Mouse (Mus musculus) hindbrain, embryonic 15.5 days (tissue): ENCODE results near the gene Runx1. TPM values are rescaled to one million over a fixed set of nuclear protein-coding genes. Genes with fewer than 3 reads are reported as not detected.

Experiments used
- ATAC-seq: fragments of 200-750 bp; cut with Nextera tagmentation; 2 replicates; pipeline ENCODE4 v1.8.0; 2017; ENCODE audit warnings: low read depth, moderate number of reproducible peaks, moderate TSS enrichment; ENCODE audit not compliant: low FRiP score
- H3K27ac ChIP-seq: fragments of 300-500 bp; sonication (generic); replicated peaks from 2 replicates; pipeline ENCODE4 v1.5.1; 2015; ENCODE audit warnings: mild to moderate bottlenecking, inconsistent platforms
- H3K27me3 ChIP-seq: fragments of 300-500 bp; sonication (generic); 2 replicates; pipeline ENCODE4 v1.6.1; 2015; ENCODE audit warnings: control low read depth, inconsistent platforms
- H3K36me3 ChIP-seq: fragments of 300-500 bp; sonication (generic); 2 replicates; pipeline ENCODE4 v1.6.1; 2015; ENCODE audit warnings: control low read depth, inconsistent platforms
- H3K4me1 ChIP-seq: fragments of 300-500 bp; sonication (generic); replicated peaks from 2 replicates; pipeline ENCODE4 v1.6.1; 2015; ENCODE audit warnings: control low read depth, inconsistent platforms
- H3K4me2 ChIP-seq: fragments of 300-500 bp; sonication (generic); 2 replicates; pipeline ENCODE4 v1.6.1; 2015; ENCODE audit warnings: moderate library complexity, mild to moderate bottlenecking, inconsistent platforms
- H3K4me3 ChIP-seq: fragments of 300-500 bp; sonication (generic); 2 replicates; pipeline ENCODE4 v1.5.1; 2015; ENCODE audit warnings: mild to moderate bottlenecking, inconsistent platforms
- H3K9ac ChIP-seq: fragments of 300-500 bp; sonication (generic); 2 replicates; pipeline ENCODE4 v1.6.1; 2015; ENCODE audit warnings: inconsistent platforms
- H3K9me3 ChIP-seq: fragments of 300-500 bp; sonication (generic); 2 replicates; pipeline ENCODE4 v1.6.1; 2016; ENCODE audit warnings: control low read depth, inconsistent platforms
- WGBS: fragments of 180-500 bp; shearing (Covaris S2); methylation state at CpG from one replicate; pipeline ENCODE4 v1.1.7; 2015; 5-methylcytosine and 5-hydroxymethylcytosine counted together
- polyA plus RNA-seq: library from polyadenylated mRNA; unstranded; fragments of >200 nt; fragmentation: Nextera tagmentation; extraction: Ambion mirVana; gene quantifications from 2 replicates; pipeline ENCODE4 v1.2.1, GENCODE M21; 2015

The Runx1 gene
- polyA plus RNA-seq, 1 experiment from 2014 or later: 1.1 TPM

- 86% methylated on average over 4 of the region's 4 CpGs for WGBS
- H3K4me2 ChIP-seq: no peak overlapping the region
- H3K4me1 ChIP-seq: no peaks in the 10 kb centered on the region
- no peak overlapping the region for H3K9ac ChIP-seq
- no peak overlapping the region for H3K4me3 ChIP-seq
- no peak overlapping the region for H3K27ac ChIP-seq
- no peaks in the 10 kb centered on the region for H3K36me3 ChIP-seq
- no peak for ATAC-seq
- H3K9me3 ChIP-seq: no peaks in the 10 kb centered on the region
- no peaks in the 10 kb centered on the region for H3K27me3 ChIP-seq
Measured at GRCm38 (mm10) chr16:92587836-92588235, 238.1 kb downstream of the Runx1 start.

DNA sequence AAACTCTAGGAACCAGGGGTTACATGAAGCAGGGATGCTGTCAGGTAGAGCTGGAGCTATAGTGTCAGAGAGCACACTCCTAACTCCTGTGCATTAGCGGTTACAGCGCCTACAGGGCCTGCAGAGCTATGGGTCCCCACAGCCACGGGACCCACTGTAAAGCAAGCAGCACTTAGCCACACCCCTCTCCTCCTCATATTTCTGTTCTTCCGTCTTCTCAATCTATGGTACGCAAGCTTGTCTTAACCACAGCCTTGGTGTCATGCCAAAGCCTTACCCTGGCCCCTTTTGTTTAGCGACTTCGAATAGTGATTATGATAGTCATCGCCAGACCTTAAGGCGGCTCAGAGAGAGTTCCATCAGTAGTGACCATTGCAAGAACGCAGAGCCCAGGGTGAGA, 244.2 kb downstream of the Runx1 start:
- no peaks in the 10 kb centered on the region for H3K27me3 ChIP-seq
- H3K4me1 ChIP-seq: no peaks in the 10 kb centered on the region
- no peaks in the 10 kb centered on the region for H3K9me3 ChIP-seq
- H3K27ac ChIP-seq: no peak overlapping the region
- no peak overlapping the region for H3K4me2 ChIP-seq
- ATAC-seq: no peak
- no peak overlapping the region for H3K4me3 ChIP-seq
- H3K36me3 ChIP-seq: no peaks in the 10 kb centered on the region
- 89% methylated on average over 10 of the region's 10 CpGs for WGBS
- H3K9ac ChIP-seq: no peak overlapping the region

GRCm38 (mm10) chr16:92580981-92581380, 245.0 kb downstream of the Runx1 start:
- no peaks in the 10 kb centered on the region for H3K36me3 ChIP-seq
- no peaks in the 10 kb centered on the region for H3K27me3 ChIP-seq
- H3K27ac ChIP-seq: no peak overlapping the region
- no peaks in the 10 kb centered on the region for H3K4me1 ChIP-seq
- H3K4me2 ChIP-seq: no peak overlapping the region
- no peak overlapping the region for H3K4me3 ChIP-seq
- no peak for ATAC-seq
- no peaks in the 10 kb centered on the region for H3K9me3 ChIP-seq
- no peak overlapping the region for H3K9ac ChIP-seq
- 89% methylated on average over 10 of the region's 10 CpGs for WGBS

- Histone ChIP-seq H3K4me1 (no peaks in the 10 kb centered on the region), H3K36me3 (no peaks in the 10 kb centered on the region), H3K4me2 (no peak overlapping the region), H3K4me3 (no peak overlapping the region), H3K27me3 (no peaks in the 10 kb centered on the region), H3K9ac (no peak overlapping the region), H3K27ac (no peak overlapping the region), H3K9me3 (no peaks in the 10 kb centered on the region)
- WGBS: 79% methylated on average over 7 of the region's 7 CpGs
- ATAC-seq: peak; percentile 42; the same call in 1 of the 2 replicates
Measured at GRCm38 (mm10) chr16:92578915-92579653, 246.9 kb downstream of the Runx1 start.

DNA sequence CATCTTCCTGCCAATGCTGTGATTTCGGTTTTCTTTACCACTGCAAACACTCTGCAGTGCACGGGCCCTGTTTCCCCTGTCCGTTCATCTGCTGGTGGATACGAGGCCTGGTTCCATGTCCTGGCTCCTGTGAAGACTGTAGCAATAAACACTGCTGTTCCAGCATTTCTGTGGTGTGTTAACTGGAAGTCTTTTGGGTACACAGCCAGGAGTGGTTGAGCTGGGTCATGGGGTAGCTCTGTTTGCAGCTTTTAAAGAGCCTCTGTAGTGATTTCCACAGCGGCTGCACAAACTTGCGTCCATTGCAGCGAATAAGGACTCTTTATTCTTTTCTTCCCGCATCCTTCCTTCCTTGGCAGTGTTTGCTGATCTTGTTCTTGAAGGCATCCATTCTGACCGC, 248.6 kb downstream of the Runx1 start:
- 88% methylated on average over 9 of the region's 9 CpGs for WGBS
- Histone ChIP-seq H3K9me3 (no peaks in the 10 kb centered on the region), H3K36me3 (no peaks in the 10 kb centered on the region), H3K27ac (no peak overlapping the region), H3K4me3 (no peak overlapping the region), H3K9ac (no peak overlapping the region), H3K27me3 (no peaks in the 10 kb centered on the region), H3K4me1 (no peaks in the 10 kb centered on the region), H3K4me2 (no peak overlapping the region)
- ATAC-seq: no peak

GRCm38 (mm10) chr16:92575792-92576191, 250.2 kb downstream of the Runx1 start:
- ATAC-seq: no peak
- no peak overlapping the region for H3K9ac ChIP-seq
- H3K4me2 ChIP-seq: no peak overlapping the region
- no peaks in the 10 kb centered on the region for H3K27me3 ChIP-seq
- no peaks in the 10 kb centered on the region for H3K4me1 ChIP-seq
- 88% methylated on average over 10 of the region's 10 CpGs for WGBS
- H3K27ac ChIP-seq: no peak overlapping the region
- no peaks in the 10 kb centered on the region for H3K36me3 ChIP-seq
- no peak overlapping the region for H3K4me3 ChIP-seq
- H3K9me3 ChIP-seq: no peaks in the 10 kb centered on the region

GRCm38 (mm10) chr16:92573193-92573592, 252.8 kb downstream of the Runx1 start:
- no peaks in the 10 kb centered on the region for H3K9me3 ChIP-seq
- H3K9ac ChIP-seq: no peak overlapping the region
- no peak for ATAC-seq
- no peaks in the 10 kb centered on the region for H3K4me1 ChIP-seq
- H3K36me3 ChIP-seq: no peaks in the 10 kb centered on the region
- WGBS: 85% methylated on average over 4 of the region's 4 CpGs
- no peak overlapping the region for H3K4me3 ChIP-seq
- no peak overlapping the region for H3K4me2 ChIP-seq
- no peaks in the 10 kb centered on the region for H3K27me3 ChIP-seq
- H3K27ac ChIP-seq: no peak overlapping the region

DNA sequence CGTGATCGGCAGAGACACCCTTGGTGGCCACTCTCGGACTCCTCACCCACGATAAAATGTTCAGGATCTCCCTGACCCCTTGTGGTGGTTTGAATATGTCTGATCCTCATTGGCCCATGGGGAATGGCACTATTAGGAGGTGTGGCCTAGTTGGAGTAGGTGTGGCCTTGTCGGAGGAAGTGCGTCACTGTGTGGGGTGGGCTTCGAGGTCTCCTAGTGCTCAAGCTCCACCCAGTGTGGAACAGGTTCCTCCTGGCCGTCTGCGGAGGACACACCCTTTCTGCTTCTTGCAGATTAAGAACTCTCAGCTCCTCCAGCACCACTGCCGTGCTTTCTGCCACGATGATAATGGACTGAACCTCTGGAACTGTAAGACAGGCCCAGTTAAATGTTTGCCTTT, 254.7 kb downstream of the Runx1 start:
- Histone ChIP-seq H3K9me3 (no peaks in the 10 kb centered on the region), H3K9ac (no peak overlapping the region), H3K4me1 (no peaks in the 10 kb centered on the region), H3K4me2 (no peak overlapping the region), H3K27ac (no peak overlapping the region), H3K4me3 (no peak overlapping the region), H3K27me3 (no peaks in the 10 kb centered on the region), H3K36me3 (no peaks in the 10 kb centered on the region)
- ATAC-seq: no peak
- 89% methylated on average over 11 of the region's 11 CpGs for WGBS

DNA sequence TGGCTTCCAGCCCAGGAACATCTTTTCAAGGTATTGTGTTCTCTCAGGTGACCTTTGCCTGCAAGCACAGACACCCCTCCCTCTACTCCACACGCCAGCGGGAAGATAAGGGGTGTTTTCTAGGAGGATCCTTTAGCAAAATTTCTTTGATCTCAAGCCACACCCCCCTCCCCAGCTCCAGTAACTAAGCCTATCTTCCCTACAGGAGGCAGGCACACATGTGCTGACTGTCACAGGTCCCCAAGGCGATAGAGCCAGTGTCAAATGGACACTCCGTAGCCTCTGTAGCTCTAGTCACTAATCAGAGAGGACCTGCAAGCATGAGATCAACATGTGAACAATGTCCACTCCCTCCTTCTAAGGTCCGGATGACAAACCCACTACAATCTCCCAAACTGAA, 259.8 kb downstream of the Runx1 start:
- Histone ChIP-seq H3K9ac (no peak overlapping the region), H3K9me3 (no peaks in the 10 kb centered on the region), H3K4me2 (no peak overlapping the region), H3K4me3 (no peak overlapping the region), H3K4me1 (peaks cover 3% of the 10 kb centered on the region), H3K36me3 (no peaks in the 10 kb centered on the region), H3K27ac (no peak overlapping the region), H3K27me3 (no peaks in the 10 kb centered on the region)
- no peak for ATAC-seq
- 40% methylated on average over 5 of the region's 5 CpGs for WGBS

DNA sequence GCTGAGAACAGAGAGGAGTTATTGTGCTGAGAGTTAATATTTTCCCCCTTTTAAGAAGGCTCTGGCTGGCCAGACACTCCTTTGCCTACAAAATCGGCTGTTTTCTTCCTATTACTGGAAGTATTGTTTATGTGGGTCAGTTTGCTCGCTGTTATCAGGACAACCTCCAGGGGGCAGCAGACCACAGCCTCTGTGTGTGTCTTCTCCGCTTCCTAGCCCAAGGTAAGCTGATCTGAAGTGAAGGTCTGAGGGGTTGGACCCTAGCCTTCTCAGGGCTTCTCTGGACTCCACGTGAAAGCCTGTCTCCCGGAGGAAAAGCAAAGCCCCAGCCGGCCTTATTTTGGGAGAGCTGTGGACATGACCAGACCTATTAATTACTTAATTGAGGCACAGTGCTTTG, 260.2 kb downstream of the Runx1 start:
- peak; percentile 54; the same call in 1 of the 2 replicates for ATAC-seq
- no peak overlapping the region for H3K4me3 ChIP-seq
- WGBS: 4% methylated on average over 6 of the region's 6 CpGs
- H3K36me3 ChIP-seq: no peaks in the 10 kb centered on the region
- H3K9me3 ChIP-seq: no peaks in the 10 kb centered on the region
- peaks cover 3% of the 10 kb centered on the region for H3K4me1 ChIP-seq
- H3K4me2 ChIP-seq: 0 out of 2 replicates have a peak overlapping the region, but pooled peaks have one; percentile 9
- no peaks in the 10 kb centered on the region for H3K27me3 ChIP-seq
- no peak overlapping the region for H3K9ac ChIP-seq
- H3K27ac ChIP-seq: no peak overlapping the region

DNA sequence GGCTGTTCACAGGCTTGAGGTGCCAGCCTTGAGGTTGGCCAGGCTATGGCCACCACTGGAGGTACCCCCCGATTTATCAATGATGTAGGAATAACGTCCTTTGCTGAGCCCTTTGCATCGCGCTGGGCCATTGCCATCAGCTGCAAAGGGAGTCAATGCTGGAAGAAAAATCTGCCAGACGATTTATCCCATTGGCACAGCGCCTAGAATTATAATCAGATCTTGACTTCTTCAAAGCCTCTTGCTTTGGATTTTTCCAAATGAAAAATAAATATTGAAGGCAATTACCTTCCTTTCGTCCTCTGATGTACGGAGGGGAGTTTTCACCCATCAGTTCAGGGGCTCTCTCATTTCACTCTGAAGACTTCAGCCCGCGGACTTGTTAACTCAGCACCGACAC, 260.7 kb downstream of the Runx1 start:
- Histone ChIP-seq H3K9me3 (no peaks in the 10 kb centered on the region), H3K4me3 (no peak overlapping the region), H3K27me3 (no peaks in the 10 kb centered on the region), H3K9ac (no peak overlapping the region), H3K4me2 (0 out of 2 replicates have a peak overlapping the region, but pooled peaks have one; percentile 9), H3K36me3 (no peaks in the 10 kb centered on the region), H3K27ac (no peak overlapping the region), H3K4me1 (peaks cover 3% of the 10 kb centered on the region)
- 63% methylated on average over 11 of the region's 11 CpGs for WGBS
- no peak for ATAC-seq

DNA sequence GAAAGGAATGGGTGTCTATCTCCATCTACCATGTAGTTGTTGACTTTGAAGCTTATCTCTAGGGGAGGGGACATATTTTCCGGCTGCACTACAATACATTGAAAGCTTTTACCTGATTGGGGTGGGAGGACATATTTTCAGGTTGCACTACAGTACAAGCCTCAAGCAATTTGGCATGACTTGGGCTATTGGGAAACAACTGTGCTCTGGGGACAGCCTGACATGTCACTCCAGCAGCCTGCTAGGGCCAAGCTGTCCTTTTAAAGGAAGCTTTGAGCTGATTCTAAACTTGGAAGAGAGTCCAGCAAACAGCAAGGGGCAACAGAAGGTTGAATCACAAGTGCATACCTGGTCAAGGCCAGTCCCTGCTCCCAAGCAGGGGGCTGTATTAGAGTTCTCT, 270.9 kb downstream of the Runx1 start:
- Histone ChIP-seq H3K36me3 (no peaks in the 10 kb centered on the region), H3K4me2 (no peak overlapping the region), H3K4me3 (no peak overlapping the region), H3K27me3 (no peaks in the 10 kb centered on the region), H3K4me1 (no peaks in the 10 kb centered on the region), H3K27ac (no peak overlapping the region), H3K9me3 (no peaks in the 10 kb centered on the region), H3K9ac (no peak overlapping the region)
- WGBS: 94% methylated on average over 1 of the region's 1 CpGs
- no peak for ATAC-seq

DNA sequence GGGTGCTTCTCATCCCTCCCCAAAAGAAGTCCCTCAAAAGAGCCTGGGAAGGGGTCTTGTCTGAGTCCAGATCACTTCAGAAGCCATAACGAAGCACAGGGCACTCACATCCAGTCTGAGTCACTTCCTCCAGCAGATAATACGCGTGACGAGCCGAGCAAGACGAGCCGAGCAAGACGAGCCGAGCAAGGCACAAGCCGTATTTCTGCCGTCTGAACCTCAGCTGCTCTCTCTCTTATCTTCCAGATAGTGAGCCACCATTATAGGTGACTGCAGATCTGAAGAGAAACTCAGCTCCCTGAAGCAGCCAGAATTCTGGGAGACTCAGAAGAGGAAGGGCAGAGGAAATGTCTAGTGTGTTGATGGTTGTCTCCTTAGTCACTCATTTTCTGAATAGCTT, 273.1 kb downstream of the Runx1 start:
- WGBS: 68% methylated on average over 11 of the region's 11 CpGs
- Histone ChIP-seq H3K4me3 (no peak overlapping the region), H3K36me3 (no peaks in the 10 kb centered on the region), H3K27me3 (no peaks in the 10 kb centered on the region), H3K27ac (no peak overlapping the region), H3K4me2 (no peak overlapping the region), H3K9ac (no peak overlapping the region), H3K9me3 (no peaks in the 10 kb centered on the region), H3K4me1 (no peaks in the 10 kb centered on the region)
- no peak for ATAC-seq
